Mouse (Mus musculus) lung, postnatal 36 days (tissue): ENCODE measurements at regions not wholly inside any gene's neighbourhood (a gene's known extent, or its start where the extent isn't known, plus 50 kb on each side); places are given as distances from the start of the nearest gene placed in this dataset.
A peak's percentile ranks its signal among the peaks of the same experiment; 100 is the strongest.

ENCODE experiments used
- DNase-seq: peaks from one replicate; pipeline ENCODE4 v3.0.0; 2022; ENCODE audit warnings: mixed read lengths

- no peak for DNase-seq
Measured at GRCm38 (mm10) chr3:17795271-17796260, 152.6 kb upstream of the Cypt12 start.

- DNase-seq = no peak
Measured at GRCm38 (mm10) chr3:17796766-17797165, 151.4 kb upstream of the Cypt12 start.

DNA sequence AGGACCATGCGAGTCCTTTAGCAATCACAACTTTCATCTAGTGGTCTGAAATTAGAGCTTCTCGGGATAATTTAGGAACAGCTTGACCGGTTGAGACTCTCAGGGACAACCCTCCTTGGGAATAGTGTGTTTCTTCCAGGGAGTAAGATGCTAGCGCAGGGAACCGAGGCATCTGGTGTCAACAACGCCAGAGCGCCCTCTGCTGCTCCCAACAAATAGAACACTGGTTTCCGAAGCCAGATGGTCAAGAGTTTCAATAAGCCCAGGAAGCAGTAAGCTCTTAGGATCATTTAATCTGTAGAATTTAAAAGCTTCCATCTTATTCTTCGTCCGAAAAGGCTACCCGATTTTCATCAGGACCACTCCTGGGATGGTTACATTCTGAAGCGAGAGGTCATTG, 149.8 kb upstream of the Cypt12 start:
- DNase-seq = peak; percentile 2

- DNase-seq = no peak
Measured at GRCm38 (mm10) chr3:17799120-17799519, 149.1 kb upstream of the Cypt12 start.

GRCm38 (mm10) chr3:17800810-17801209, 147.4 kb upstream of the Cypt12 start:
- DNase-seq = no peak

DNA sequence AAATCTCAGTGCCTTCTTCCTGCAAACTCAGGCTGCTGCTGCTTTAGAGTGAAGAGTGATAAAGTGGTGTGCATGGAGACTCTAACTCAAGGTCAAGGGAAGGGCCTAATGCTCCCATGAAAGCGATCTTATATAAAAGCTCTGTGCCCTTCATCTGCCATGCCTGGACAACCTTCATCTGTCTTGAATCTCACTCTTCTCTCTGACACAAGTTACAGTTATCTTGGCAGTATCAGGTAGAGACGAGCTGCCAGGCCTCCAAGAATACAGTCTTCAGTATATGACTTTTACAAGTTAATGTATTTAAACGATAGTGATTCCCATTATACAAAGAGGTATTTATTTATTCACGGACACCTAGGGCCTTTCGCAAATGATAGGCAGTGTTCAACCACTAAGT, 146.7 kb upstream of the Cypt12 start:
- DNase-seq = no peak

DNA sequence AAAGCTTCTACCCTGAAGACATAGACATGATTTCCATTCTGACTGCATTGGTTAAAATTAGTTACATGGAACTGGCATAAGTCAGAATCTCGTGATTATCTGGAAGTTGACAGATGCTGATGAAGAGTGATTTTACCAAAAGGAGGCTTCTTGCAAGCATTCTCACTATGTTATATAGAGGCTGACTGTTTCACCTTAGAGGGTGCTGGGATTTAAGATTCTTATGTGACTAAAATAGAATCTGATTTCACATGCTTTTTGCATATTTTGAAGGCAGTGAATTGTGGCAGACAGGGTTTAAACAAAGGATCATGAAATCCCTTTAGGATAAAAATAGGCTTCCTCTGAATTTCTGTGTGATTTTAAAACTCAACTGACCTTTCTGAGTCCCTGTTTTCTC, 143.0 kb upstream of the Cypt12 start:
- DNase-seq = no peak

DNA sequence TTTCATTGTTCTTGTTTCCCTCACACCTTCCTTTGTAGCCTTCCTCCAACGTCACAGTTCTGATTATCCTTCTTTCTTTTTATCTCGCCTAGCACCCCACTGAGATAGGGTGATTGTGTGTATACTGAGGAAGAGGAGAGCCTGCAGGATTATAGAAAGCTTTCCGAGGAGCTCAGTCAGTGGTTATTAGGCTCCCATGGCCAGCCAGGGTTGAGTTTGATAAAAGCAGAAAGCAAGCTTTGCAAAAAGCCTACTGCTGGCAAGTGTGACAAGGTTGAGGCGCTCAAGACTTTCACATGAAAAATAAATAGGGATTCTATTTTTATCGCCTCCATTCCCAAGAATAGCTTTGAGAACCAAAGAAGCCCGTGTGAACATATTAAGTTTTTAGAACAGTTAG, 136.9 kb upstream of the Cypt12 start:
- DNase-seq = no peak

GRCm38 (mm10) chr3:17824201-17824600, 124.0 kb upstream of the Cypt12 start:
- no peak for DNase-seq

DNA sequence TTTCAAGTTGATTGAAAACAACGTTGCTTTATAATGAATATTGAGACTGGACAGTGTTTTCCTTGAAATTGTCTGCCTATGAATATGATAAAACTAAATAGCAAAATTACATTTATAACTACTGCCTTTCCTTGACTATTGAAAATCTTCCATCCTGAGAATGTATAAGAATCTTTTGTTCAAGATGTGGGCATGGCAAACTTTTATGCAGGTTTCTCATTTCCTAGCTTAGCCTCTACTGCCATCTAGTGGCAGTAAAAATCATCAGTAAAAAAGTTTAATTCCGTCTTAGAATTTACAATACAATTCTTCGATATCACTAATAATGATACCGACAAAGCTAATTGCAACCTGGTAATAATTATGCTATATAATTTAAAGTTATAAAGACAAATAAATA, 123.5 kb upstream of the Cypt12 start:
- DNase-seq = peak; percentile 6

DNA sequence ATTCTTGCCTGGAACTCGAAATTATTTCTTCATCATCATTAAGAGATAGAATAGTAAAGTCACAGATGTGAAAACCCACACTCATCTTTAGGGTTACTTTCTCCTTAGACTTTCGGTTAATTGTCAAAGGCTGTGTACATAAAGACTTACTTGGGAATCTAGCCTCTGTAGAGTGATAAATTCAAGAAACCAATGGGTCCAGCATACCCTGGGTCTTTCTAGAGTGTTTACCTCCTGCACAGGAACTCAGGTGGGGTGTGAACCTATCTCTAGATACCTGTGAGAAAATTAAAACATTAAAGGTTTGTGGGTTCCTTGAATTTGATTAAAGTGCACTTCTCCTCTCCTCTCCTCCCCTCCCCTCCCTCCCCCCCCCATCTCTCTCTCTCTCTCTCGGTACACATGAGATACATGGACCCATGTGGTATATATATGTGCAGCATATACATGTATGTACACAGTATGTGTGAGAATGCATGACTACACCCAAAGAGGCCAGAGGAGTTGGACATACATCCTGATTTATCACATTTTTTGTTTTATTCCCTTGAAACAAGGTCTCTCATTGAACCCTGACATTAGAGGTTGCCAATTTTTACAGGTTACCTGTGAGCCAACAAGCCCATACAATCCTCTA, 122.8 kb upstream of the Cypt12 start:
- no peak for DNase-seq

DNA sequence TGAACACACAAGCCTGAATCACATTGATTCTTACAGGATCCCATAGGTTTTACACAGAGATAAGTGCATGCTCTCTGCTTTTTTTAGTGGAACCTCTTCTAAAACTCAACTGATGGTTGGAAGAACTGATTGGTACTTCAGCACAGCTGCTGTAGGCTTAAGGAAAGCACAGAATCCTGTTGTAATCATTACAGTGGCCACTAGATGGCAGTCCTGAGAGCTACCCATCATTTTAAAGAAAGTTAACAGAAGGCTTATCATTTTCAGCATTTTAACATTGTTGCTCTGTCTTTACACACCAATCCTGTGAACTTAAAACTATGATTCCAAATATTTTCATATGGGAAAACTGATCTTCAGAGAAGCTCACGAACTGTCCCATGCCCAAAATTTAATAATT, 113.5 kb upstream of the Cypt12 start:
- DNase-seq = peak; percentile 78

DNA sequence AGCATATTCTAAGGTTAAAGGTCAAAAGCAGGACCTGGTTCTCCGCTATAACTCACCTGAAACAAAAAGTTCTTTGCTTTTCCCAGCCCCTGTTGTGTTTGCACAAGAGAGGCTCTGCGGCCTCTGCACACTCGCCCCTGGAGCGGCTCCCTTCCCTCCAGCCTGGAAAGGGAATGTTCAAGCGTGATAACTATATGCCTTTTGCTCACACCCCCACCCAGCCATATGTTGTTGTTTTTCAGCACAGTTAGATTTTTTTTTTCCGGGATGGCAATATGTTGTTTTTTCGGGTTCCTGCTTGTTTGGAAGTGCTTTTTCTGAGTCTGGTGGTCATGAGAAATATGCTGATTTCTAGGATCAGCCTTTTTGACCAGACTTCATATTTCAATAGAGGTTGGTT, 100.6 kb upstream of the Cypt12 start:
- no peak for DNase-seq

- peak; percentile 12 for DNase-seq
Measured at GRCm38 (mm10) chr3:17848181-17848580, 100.0 kb upstream of the Cypt12 start.

DNA sequence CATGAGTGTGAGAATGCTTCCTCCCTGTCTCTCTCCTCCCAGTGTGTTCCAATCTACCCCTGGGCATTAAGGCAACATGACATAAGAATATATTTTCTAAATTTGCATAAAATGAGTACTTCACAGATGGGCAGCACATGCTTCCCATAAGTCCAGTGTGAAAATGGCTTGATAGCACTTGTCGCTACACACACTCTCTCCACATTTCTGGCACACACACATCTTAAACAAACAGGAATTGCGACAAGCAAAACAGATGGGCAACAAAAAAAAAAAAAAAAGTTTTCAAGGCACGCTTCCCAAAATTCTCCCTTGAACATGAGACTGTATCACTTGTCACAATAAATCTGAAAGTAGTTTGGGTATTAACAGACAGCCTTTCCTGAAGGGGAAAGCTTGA, 85.8 kb upstream of the Cypt12 start:
- no peak for DNase-seq

GRCm38 (mm10) chr3:17865112-17865511, 83.1 kb upstream of the Cypt12 start:
- no peak for DNase-seq

- DNase-seq = no peak
Measured at GRCm38 (mm10) chr3:17870895-17871482, 77.2 kb upstream of the Cypt12 start.

DNA sequence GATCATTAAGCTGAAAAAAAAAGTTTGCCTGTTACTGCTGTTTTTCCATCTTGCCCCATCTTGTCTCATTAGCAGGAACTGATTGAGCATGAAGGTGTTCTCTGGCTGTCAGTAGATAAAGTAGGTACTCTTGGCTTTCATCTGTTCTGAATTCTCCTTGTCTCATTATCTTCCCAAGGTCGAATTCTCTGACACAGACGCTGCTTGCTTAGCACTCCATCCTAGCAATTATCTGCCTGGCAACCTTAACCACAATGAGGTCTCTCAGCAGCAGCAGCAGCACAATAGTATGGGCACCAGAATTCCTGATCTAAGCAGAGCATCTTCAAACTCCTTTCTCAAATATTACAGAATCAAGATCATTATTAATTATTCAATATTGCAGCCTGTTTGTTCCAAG, 52.3 kb upstream of the Cypt12 start:
- DNase-seq = no peak

GRCm38 (mm10) chr3:17896756-17897155, 51.5 kb upstream of the Cypt12 start:
- DNase-seq = no peak
